Mouse (Mus musculus) layer of hippocampus, postnatal 14 days (tissue): ENCODE measurements at regions not wholly inside any gene's neighbourhood (a gene's known extent, or its start where the extent isn't known, plus 50 kb on each side); places are given as distances from the start of the nearest gene placed in this dataset.
A peak's percentile ranks its signal among the peaks of the same experiment; 100 is the strongest.

Experiments
- DNase-seq, 2 experiments: peaks; one replicate each; pipeline ENCODE4 v3.0.0; 2021 to 2022; ENCODE audit warnings: low spot score in 2 of 2, mixed read lengths in 1 of 2

- DNase-seq: no peak
Measured at GRCm38 (mm10) chr19:45288722-45289121, 53.1 kb upstream of the Lbx1 start.

- DNase-seq: no peak
Measured at GRCm38 (mm10) chr19:45297812-45298211, 62.2 kb upstream of the Lbx1 start.

- no peak for DNase-seq
Measured at GRCm38 (mm10) chr19:45299341-45299740, 63.7 kb upstream of the Lbx1 start.

GRCm38 (mm10) chr19:45299768-45300167 is 63.8 kb upstream of the Btrc start:
- DNase-seq: no peak

- peak; percentile 51 to 58 for DNase-seq
Measured at GRCm38 (mm10) chr19:45300691-45301431, 62.7 kb upstream of the Btrc start.

GRCm38 (mm10) chr19:45301432-45301732 is 62.2 kb upstream of the Btrc start:
- no peak for DNase-seq

GRCm38 (mm10) chr19:45301733-45302547 is 61.6 kb upstream of the Btrc start:
- DNase-seq: peak; percentile 73 to 81

GRCm38 (mm10) chr19:45302548-45303241 is 60.8 kb upstream of the Btrc start:
- DNase-seq: no peak

GRCm38 (mm10) chr19:45304538-45304937 is 59.0 kb upstream of the Btrc start:
- DNase-seq: no peak

- DNase-seq: no peak
Measured at GRCm38 (mm10) chr19:45307299-45308275, 55.9 kb upstream of the Btrc start.

- DNase-seq: no peak
Measured at GRCm38 (mm10) chr19:45308676-45309275, 54.8 kb upstream of the Btrc start.

- no peak for DNase-seq
Measured at GRCm38 (mm10) chr19:45310291-45310881, 53.1 kb upstream of the Btrc start.

- DNase-seq: peak in 1 of 2 experiments; percentile 46
Measured at GRCm38 (mm10) chr19:45310944-45311603, 52.5 kb upstream of the Btrc start.

- DNase-seq: no peak
Measured at GRCm38 (mm10) chr19:45311831-45312537, 51.5 kb upstream of the Btrc start.

- DNase-seq: no peak
Measured at GRCm38 (mm10) chr19:45312713-45313365, 50.7 kb upstream of the Btrc start.
